Mouse (Mus musculus): ENCODE measurements at regions not wholly inside any gene's neighbourhood (a gene's known extent, or its start where the extent isn't known, plus 50 kb on each side); places are given as distances from the start of the nearest gene placed in this dataset.
"Not testable (repeated sequence)": the region's sequence is repeated elsewhere in the genome, so short reads cannot be mapped to it uniquely, and the experiment has no call there.

- TF ChIP-seq CTCF (IDR thresholded peaks at IDR 0.05; ENCODE audit: control insufficient read depth, insufficient read depth, insufficient read length); USF1 (IDR thresholded peaks at IDR 0.05; ENCODE audit: low read depth); FOSL1 (IDR thresholded peaks at IDR 0.05; ENCODE audit: insufficient read depth, low read length, poor library complexity, severe bottlenecking); MYOG (IDR thresholded peaks at IDR 0.05; ENCODE audit: control insufficient read depth, extremely low read depth, insufficient read length); CEBPB (IDR thresholded peaks at IDR 0.05; ENCODE audit: low read depth): not testable (repeated sequence)
- TF ChIP-seq MYOD1 (IDR thresholded peaks at IDR 0.05; ENCODE audit: control insufficient read depth, insufficient read length, low read depth) = peak; percentile 67
Observed at GRCm38 (mm10) chr6:12813781-12814180, 64.6 kb upstream of the Thsd7a start.

All from C2C12 (cell line).